Comparison of ENCODE assay signal across 14 mouse cellular contexts in the genomic region with DNA sequence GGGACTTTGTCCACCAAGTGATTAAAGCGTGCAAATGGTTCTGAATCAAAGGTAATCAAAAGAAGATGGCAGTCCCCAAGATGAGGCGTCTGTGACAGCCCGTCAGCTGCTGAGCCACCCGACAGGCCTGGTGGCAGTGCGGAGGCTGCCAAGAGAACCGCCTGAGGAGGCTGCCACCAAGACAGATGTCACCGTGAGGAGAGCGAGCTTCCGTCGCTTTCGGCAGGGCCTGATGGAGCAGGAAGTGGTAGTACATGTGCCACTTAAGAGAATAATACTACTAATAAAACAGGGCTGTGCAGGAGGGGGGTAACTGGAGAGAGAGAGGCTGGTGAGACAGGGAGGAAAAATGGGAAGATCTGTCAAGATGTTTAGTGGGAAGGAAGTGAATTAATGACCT.
DNase-seq lines count a peak whose midpoint lies in the region; ATAC-seq lines count a peak whose summit lies in the region.
"Had no signal": no experiment of that assay in that cellular context is flagged by ENCODE, and none has a peak within 500 bp of the region (broad histone marks: within the 10 kb centered on the region; RNA-seq: fewer than 3 reads in every experiment).

No protein-coding gene starts in this region.

- peak overlapping the region; percentile 92 for H3K27ac ChIP-seq in forebrain, embryonic 16.5 days (ENCODE audit: low read length)
- H3K27ac ChIP-seq: heart, adult 2 months; left cerebral cortex, adult 2 months had no signal

- no peak overlapping the region for H3K4me3 ChIP-seq in forebrain, embryonic 16.5 days (replicated peaks; ENCODE audit: low read length)
- H3K4me3 ChIP-seq: heart, adult 2 months; left cerebral cortex, adult 2 months had no signal

- H3K9me3 ChIP-seq in forebrain, embryonic 16.5 days (ENCODE audit: control insufficient read depth, low read length) = peaks cover 3% of the 10 kb centered on the region; the same call in 1 of the 2 replicates

- DNase-seq in layer of hippocampus, adult 11-12 months (ENCODE audit: low spot score) = peak; percentile 9
- no peak for DNase-seq in layer of hippocampus, adult 9-10 months (ENCODE audit: low spot score)
- DNase-seq in layer of hippocampus, postnatal 36 days = peak; percentile 15 to 42
- peak; percentile 50 for DNase-seq in thymus, postnatal 25 days
- no peak for DNase-seq in testis, postnatal 14 days (ENCODE audit: low spot score)
- DNase-seq in heart, adult 9 months (ENCODE audit: low spot score in 2 of 2) = no peak
- DNase-seq: adrenal gland, postnatal 25 days; cerebellum, adult 11 months; heart, adult 2 months; heart, postnatal 36 days; kidney, adult 2 months had no signal

- ATAC-seq in forebrain, embryonic 16.5 days = peak; percentile 87
- ATAC-seq: lung, postnatal 0 days had no signal

- H3K4me1 ChIP-seq in forebrain, embryonic 16.5 days (replicated peaks; ENCODE audit: control insufficient read depth, insufficient read depth, low read length) = peaks cover 26% of the 10 kb centered on the region

- WGBS in forebrain, embryonic 16.5 days = 21% methylated on average over 11 of the region's 11 CpGs

- H3K9ac ChIP-seq in forebrain, embryonic 16.5 days (replicated peaks; ENCODE audit: low read depth, low read length) = no peak overlapping the region

- no peak overlapping the region for H3K4me2 ChIP-seq in forebrain, embryonic 16.5 days (ENCODE audit: low read length)

- no peaks in the 10 kb centered on the region for H3K27me3 ChIP-seq in forebrain, embryonic 16.5 days (replicated peaks; ENCODE audit: control insufficient read depth, insufficient read depth, low read length)

- H3K36me3 ChIP-seq in forebrain, embryonic 16.5 days (ENCODE audit: control insufficient read depth, insufficient read depth) = no peaks in the 10 kb centered on the region

Comparison
In these comparisons a context has a peak if more than half of its experiments do, and no peak if none do; other contexts are left out.
1. DNase-seq: peak in layer of hippocampus, adult 11-12 months (single experiment), layer of hippocampus, postnatal 36 days (2 of 2) and thymus, postnatal 25 days (single experiment); none in layer of hippocampus, adult 9-10 months (single experiment), testis, postnatal 14 days (single experiment) and heart, adult 9 months (0 of 2).